Mouse (Mus musculus) hindbrain, embryonic 10.5 days (tissue): Measurements from ENCODE around the gene Paqr4. TPM values are rescaled to one million over a fixed set of nuclear protein-coding genes. Genes with fewer than 3 reads are reported as not detected.

Experiments
- DNase-seq: peaks from one replicate; pipeline ENCODE4 v3.0.0-alpha.2; 2017; ENCODE audit warnings: low spot score
- H3K27ac ChIP-seq: fragments of 300-500 bp; sonication (generic); 2 replicates; pipeline ENCODE4 v1.5.1; 2016; ENCODE audit warnings: mild to moderate bottlenecking, moderate library complexity
- H3K27me3 ChIP-seq: fragments of 300-500 bp; sonication (generic); 2 replicates; pipeline ENCODE4 v1.6.1; 2016; ENCODE audit warnings: mild to moderate bottlenecking; ENCODE audit not compliant: poor library complexity, insufficient read depth, severe bottlenecking
- H3K36me3 ChIP-seq: fragments of 300-500 bp; sonication (generic); 2 replicates; pipeline ENCODE4 v1.6.1; 2016; ENCODE audit warnings: mild to moderate bottlenecking, moderate library complexity
- H3K4me1 ChIP-seq: fragments of 300-500 bp; sonication (generic); replicated peaks from 2 replicates; pipeline ENCODE4 v1.6.1; 2016; ENCODE audit warnings: mild to moderate bottlenecking
- H3K4me3 ChIP-seq: fragments of 300-500 bp; sonication (generic); 2 replicates; pipeline ENCODE4 v1.5.1; 2016; ENCODE audit warnings: mild to moderate bottlenecking, moderate library complexity
- H3K9me3 ChIP-seq: fragments of 300-500 bp; sonication (generic); 2 replicates; pipeline ENCODE4 v1.6.1; 2016; ENCODE audit warnings: mild to moderate bottlenecking, moderate library complexity
- WGBS: fragments of 180-500 bp; shearing (Covaris S2); methylation state at CpG from one replicate; pipeline ENCODE4 v1.1.7; 2016; 5-methylcytosine and 5-hydroxymethylcytosine counted together
- polyA plus RNA-seq: library from polyadenylated mRNA; unstranded; fragments of >200 nt; fragmentation: Nextera tagmentation; extraction: Ambion mirVana; gene quantifications from 2 replicates; pipeline ENCODE4 v1.2.1, GENCODE M21; 2016

Gene Paqr4
- polyA plus RNA-seq, 1 experiment from 2014 or later: 43.6 TPM

- peaks cover 43% of the 10 kb centered on the region for H3K4me1 ChIP-seq
- DNase-seq: no peak
- peaks cover 4% of the 10 kb centered on the region; the same call in 1 of the 2 replicates for H3K9me3 ChIP-seq
- H3K27me3 ChIP-seq: peaks cover 68% of the 10 kb centered on the region
- H3K27ac ChIP-seq: peak overlapping the region; percentile 88
- 35% methylated on average over 2 of the region's 2 CpGs for WGBS
- H3K4me3 ChIP-seq: peak overlapping the region; percentile 64
- peaks cover 40% of the 10 kb centered on the region for H3K36me3 ChIP-seq
These were observed 1.8 kb downstream of the Paqr4 start for GRCm38 (mm10) chr17:23738836-23739201.

- Histone ChIP-seq H3K4me3 (peak overlapping the region; percentile 0; the same call in 1 of the 2 replicates), H3K9me3 (peaks cover 4% of the 10 kb centered on the region; the same call in 1 of the 2 replicates), H3K4me1 (peaks cover 43% of the 10 kb centered on the region), H3K27ac (no peak overlapping the region), H3K27me3 (peaks cover 57% of the 10 kb centered on the region), H3K36me3 (peaks cover 50% of the 10 kb centered on the region)
- no peak for DNase-seq
- WGBS: 65% methylated on average over 15 of the region's 15 CpGs
These were observed 2.9 kb downstream of the Paqr4 start for GRCm38 (mm10) chr17:23737493-23738445.

GRCm38 (mm10) chr17:23734341-23734740 lies 6.3 kb downstream of the Paqr4 start:
- Histone ChIP-seq H3K4me3 (no peak overlapping the region), H3K9me3 (no peaks in the 10 kb centered on the region), H3K27ac (no peak overlapping the region), H3K27me3 (peaks cover 26% of the 10 kb centered on the region), H3K36me3 (peaks cover 54% of the 10 kb centered on the region), H3K4me1 (peaks cover 18% of the 10 kb centered on the region)
- DNase-seq: no peak
- WGBS: 90% methylated on average over 1 of the region's 1 CpGs

GRCm38 (mm10) chr17:23730441-23730840 lies 10.2 kb downstream of the Paqr4 start:
- Histone ChIP-seq H3K27me3 (no peaks in the 10 kb centered on the region), H3K27ac (no peak overlapping the region), H3K4me3 (no peak overlapping the region), H3K4me1 (peaks cover 19% of the 10 kb centered on the region), H3K36me3 (peaks cover 30% of the 10 kb centered on the region), H3K9me3 (no peaks in the 10 kb centered on the region)
- 86% methylated on average over 1 of the region's 1 CpGs for WGBS
- DNase-seq: no peak

- H3K36me3 ChIP-seq: no peaks in the 10 kb centered on the region
- WGBS: under 1% methylated on average over 20 of the region's 20 CpGs
- peak overlapping the region; percentile 88 for H3K4me3 ChIP-seq
- H3K9me3 ChIP-seq: no peaks in the 10 kb centered on the region
- H3K4me1 ChIP-seq: peaks cover 21% of the 10 kb centered on the region
- DNase-seq: peak; percentile 82
- H3K27ac ChIP-seq: peak overlapping the region; percentile 92
- no peaks in the 10 kb centered on the region for H3K27me3 ChIP-seq
These were observed 13.9 kb downstream of the Paqr4 start for GRCm38 (mm10) chr17:23726758-23727142.

- peak within 1 kb of the TSS; percentile 92 for H3K27ac ChIP-seq
- 2% methylated on average over 73 of the region's 73 CpGs for WGBS
- H3K27me3 ChIP-seq: peaks cover 2% of the 10 kb centered on the region; the same call in 1 of the 2 replicates
- H3K4me1 ChIP-seq: peaks cover 21% of the 10 kb centered on the region
- DNase-seq: peak; percentile 95
- peak within 1 kb of the TSS; percentile 88 for H3K4me3 ChIP-seq
- no peaks in the 10 kb centered on the region for H3K9me3 ChIP-seq
- H3K36me3 ChIP-seq: no peaks in the 10 kb centered on the region
These were observed 14.5 kb downstream of the Paqr4 start, which contains the start of gene Pkmyt1 for GRCm38 (mm10) chr17:23725999-23726757. TSS of gene Pkmyt1 (plus strand) at chr17:23726336.

GRCm38 (mm10) chr17:23725477-23725876 lies 15.2 kb downstream of the Paqr4 start:
- H3K9me3 ChIP-seq: no peaks in the 10 kb centered on the region
- H3K27ac ChIP-seq: peak overlapping the region; percentile 92
- peaks cover 9% of the 10 kb centered on the region; the same call in 1 of the 2 replicates for H3K27me3 ChIP-seq
- H3K4me3 ChIP-seq: peak overlapping the region; percentile 88
- WGBS: 66% methylated on average over 4 of the region's 4 CpGs
- no peak for DNase-seq
- peaks cover 21% of the 10 kb centered on the region for H3K4me1 ChIP-seq
- no peaks in the 10 kb centered on the region for H3K36me3 ChIP-seq

GRCm38 (mm10) chr17:23722376-23723125 lies 18.1 kb downstream of the Paqr4 start, which contains the start of gene 1520401A03Rik:
TSS of gene 1520401A03Rik (minus strand) at chr17:23722783.
- Histone ChIP-seq H3K36me3 (no peaks in the 10 kb centered on the region), H3K27me3 (peaks cover 11% of the 10 kb centered on the region; the same call in 1 of the 2 replicates), H3K9me3 (no peaks in the 10 kb centered on the region), H3K27ac (no peak within 1 kb of the TSS), H3K4me3 (no peak within 1 kb of the TSS), H3K4me1 (peaks cover 22% of the 10 kb centered on the region)
- WGBS: 79% methylated on average over 7 of the region's 7 CpGs
- DNase-seq: no peak

- H3K27me3 ChIP-seq: peaks cover 11% of the 10 kb centered on the region; the same call in 1 of the 2 replicates
- H3K9me3 ChIP-seq: no peaks in the 10 kb centered on the region
- peaks cover 15% of the 10 kb centered on the region for H3K4me1 ChIP-seq
- DNase-seq: no peak
- no peaks in the 10 kb centered on the region for H3K36me3 ChIP-seq
- no peak overlapping the region for H3K27ac ChIP-seq
- 80% methylated on average over 2 of the region's 2 CpGs for WGBS
- H3K4me3 ChIP-seq: no peak overlapping the region
These were observed 18.8 kb downstream of the Paqr4 start for GRCm38 (mm10) chr17:23721886-23722285.

- Histone ChIP-seq H3K4me1 (peaks cover 3% of the 10 kb centered on the region; the same call in 1 of the 2 replicates), H3K9me3 (no peaks in the 10 kb centered on the region), H3K27me3 (peaks cover 11% of the 10 kb centered on the region; the same call in 1 of the 2 replicates), H3K27ac (no peak overlapping the region), H3K36me3 (no peaks in the 10 kb centered on the region), H3K4me3 (no peak overlapping the region)
- WGBS: 28% methylated on average over 1 of the region's 1 CpGs
- no peak for DNase-seq
These were observed 21.2 kb downstream of the Paqr4 start for GRCm38 (mm10) chr17:23719455-23719854.

- peaks cover 3% of the 10 kb centered on the region; the same call in 1 of the 2 replicates for H3K4me1 ChIP-seq
- peaks cover 11% of the 10 kb centered on the region; the same call in 1 of the 2 replicates for H3K27me3 ChIP-seq
- no peak for DNase-seq
- no peaks in the 10 kb centered on the region for H3K9me3 ChIP-seq
- H3K4me3 ChIP-seq: no peak overlapping the region
- H3K36me3 ChIP-seq: no peaks in the 10 kb centered on the region
- no peak overlapping the region for H3K27ac ChIP-seq
- 62% methylated on average over 2 of the region's 2 CpGs for WGBS
These were observed 23.7 kb downstream of the Paqr4 start for GRCm38 (mm10) chr17:23717003-23717402.

- DNase-seq: peak; percentile 76
- Histone ChIP-seq H3K9me3 (no peaks in the 10 kb centered on the region), H3K27ac (no peak overlapping the region), H3K4me1 (0 out of 2 replicates have a peak, but pooled peaks cover 9% of the 10 kb centered on the region), H3K36me3 (no peaks in the 10 kb centered on the region), H3K27me3 (peaks cover 26% of the 10 kb centered on the region), H3K4me3 (no peak overlapping the region)
- 0% methylated on average over 3 of the region's 3 CpGs for WGBS
These were observed 34.5 kb downstream of the Paqr4 start for GRCm38 (mm10) chr17:23706212-23706611.
